Mouse (Mus musculus) kidney, postnatal 0 days (tissue): ENCODE data around the gene Zbed4. TPM values are rescaled to one million over a fixed set of nuclear protein-coding genes. Genes with fewer than 3 reads are reported as not detected.
"Not testable (repeated sequence)": the region's sequence is repeated elsewhere in the genome, so short reads cannot be mapped to it uniquely, and the experiment has no call there.

Experiments used
- ATAC-seq: fragments of 200-750 bp; cut with Nextera tagmentation; replicated peaks from 2 replicates; pipeline ENCODE4 v1.8.0; 2017; ENCODE audit warnings: low read depth, moderate number of reproducible peaks, moderate TSS enrichment, moderate library complexity; ENCODE audit not compliant: low FRiP score
- DNase-seq: peaks from one replicate; pipeline ENCODE4 v3.0.0-alpha.2; 2016; ENCODE audit warnings: low spot score
- H3K27ac ChIP-seq: fragments of 300-500 bp; sonication (generic); 2 replicates; pipeline ENCODE4 v1.5.1; 2014; ENCODE audit warnings: mild to moderate bottlenecking
- H3K27me3 ChIP-seq: fragments of 300-500 bp; sonication (generic); 2 replicates; pipeline ENCODE4 v1.6.1; 2014; ENCODE audit warnings: low read length, mixed read lengths; ENCODE audit not compliant: insufficient read depth
- H3K36me3 ChIP-seq: fragments of 300-500 bp; sonication (generic); 2 replicates; pipeline ENCODE4 v1.6.1; 2014; ENCODE audit warnings: low read length, mixed read lengths; ENCODE audit not compliant: insufficient read depth
- H3K4me1 ChIP-seq: fragments of 300-500 bp; sonication (generic); replicated peaks from 2 replicates; pipeline ENCODE4 v1.6.1; 2014; ENCODE audit warnings: antibody characterized with exemption, low read length, mixed read lengths; ENCODE audit not compliant: insufficient read depth
- H3K4me2 ChIP-seq: fragments of 300-500 bp; sonication (generic); 2 replicates; pipeline ENCODE4 v1.6.1; 2014; ENCODE audit warnings: mild to moderate bottlenecking, low read length, moderate library complexity, mixed read lengths
- H3K4me3 ChIP-seq: fragments of 300-500 bp; sonication (generic); replicated peaks from 2 replicates; pipeline ENCODE4 v1.5.1; 2014; ENCODE audit warnings: low read depth, low read length
- H3K9ac ChIP-seq: fragments of 300-500 bp; sonication (generic); 2 replicates; pipeline ENCODE4 v1.6.1; 2014; ENCODE audit warnings: low read depth, low read length
- H3K9me3 ChIP-seq: fragments of 300-500 bp; sonication (generic); replicated peaks from 2 replicates; pipeline ENCODE4 v1.6.1; 2016; ENCODE audit warnings: low read length, inconsistent platforms, mixed read lengths
- CTCF ChIP-seq: IDR thresholded peaks from 2 replicates; pipeline ENCODE4 v1.5.1; 2016; ENCODE audit warnings: antibody characterized with exemption, low read depth, mild to moderate bottlenecking, moderate library complexity
- WGBS: fragments of 180-500 bp; shearing (Covaris S2); extraction: QIAGEN DNeasy Blood & Tissue Kit; methylation state at CpG from one replicate; pipeline ENCODE4 v1.1.7; 2014; 5-methylcytosine and 5-hydroxymethylcytosine counted together
- polyA plus RNA-seq: library from polyadenylated mRNA; unstranded; fragments of >200 nt; fragmentation: Nextera tagmentation; extraction: Ambion mirVana; gene quantifications from 2 replicates; pipeline ENCODE4 v1.2.1, GENCODE M21; 2015

Gene Zbed4
- polyA plus RNA-seq, 1 experiment from 2014 or later, result 11.8 TPM

GRCm38 (mm10) chr15:88792140-88792850 lies 40.8 kb downstream of the Zbed4 start:
- Histone ChIP-seq H3K4me3 (no peak overlapping the region), H3K36me3 (no peaks in the 10 kb centered on the region), H3K4me1 (no peaks in the 10 kb centered on the region), H3K4me2 (no peak overlapping the region), H3K9ac (no peak overlapping the region), H3K9me3 (no peaks in the 10 kb centered on the region), H3K27me3 (no peaks in the 10 kb centered on the region), H3K27ac (peak overlapping the region; percentile 20; the same call in 1 of the 2 replicates)
- no peak for TF ChIP-seq CTCF
- ATAC-seq (no peak), DNase-seq (no peak)
- 83% methylated on average over 4 of the region's 4 CpGs for WGBS

GRCm38 (mm10) chr15:88794729-88795128 lies 43.3 kb downstream of the Zbed4 start:
- DNase-seq, H3K9ac ChIP-seq, H3K4me3 ChIP-seq, H3K27ac ChIP-seq, H3K4me2 ChIP-seq, H3K36me3 ChIP-seq, ATAC-seq, H3K4me1 ChIP-seq, H3K27me3 ChIP-seq, H3K9me3 ChIP-seq: not testable (repeated sequence)
- WGBS, result 95% methylated on average over 4 of the region's 5 CpGs

- H3K4me3 ChIP-seq, result no peak overlapping the region
- no peak for TF ChIP-seq CTCF
- no peaks in the 10 kb centered on the region for H3K4me1 ChIP-seq
- no peaks in the 10 kb centered on the region for H3K27me3 ChIP-seq
- peak overlapping the region; percentile 36; the same call in 1 of the 2 replicates for H3K27ac ChIP-seq
- ATAC-seq (peak; percentile 86), DNase-seq (peak; percentile 12)
- H3K9ac ChIP-seq, result no peak overlapping the region
- no peaks in the 10 kb centered on the region for H3K9me3 ChIP-seq
- WGBS, result 70% methylated on average over 11 of the region's 11 CpGs
- no peak overlapping the region for H3K4me2 ChIP-seq
- no peaks in the 10 kb centered on the region for H3K36me3 ChIP-seq
Observed at GRCm38 (mm10) chr15:88799950-88800371, 48.5 kb downstream of the Zbed4 start.

DNA sequence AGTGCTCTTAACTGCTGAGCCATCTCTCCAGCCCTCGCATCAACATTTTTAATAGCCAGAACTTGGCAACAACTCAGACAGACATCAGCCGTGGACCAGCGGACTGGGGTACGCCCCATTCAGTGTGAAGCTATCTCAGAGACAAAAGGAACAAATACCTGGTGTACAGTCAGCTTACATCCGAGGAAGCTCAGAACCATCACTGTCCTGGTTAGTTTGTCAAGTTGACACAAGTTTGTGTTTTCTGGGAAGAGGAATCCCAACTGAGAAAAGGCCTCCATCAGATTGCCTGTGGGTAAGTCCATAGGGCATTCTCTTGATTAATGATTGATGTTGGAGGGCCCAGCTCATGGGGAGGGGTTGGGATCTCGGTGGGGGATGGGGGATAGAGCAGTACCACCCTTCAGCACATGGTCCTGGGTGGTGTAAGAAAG lies 49.5 kb downstream of the Zbed4 start:
- Histone ChIP-seq H3K27ac (no peak overlapping the region), H3K4me3 (no peak overlapping the region), H3K4me1 (no peaks in the 10 kb centered on the region), H3K9ac (no peak overlapping the region), H3K9me3 (no peaks in the 10 kb centered on the region), H3K4me2 (no peak overlapping the region), H3K27me3 (no peaks in the 10 kb centered on the region), H3K36me3 (0 out of 2 replicates have a peak, but pooled peaks cover 6% of the 10 kb centered on the region)
- ATAC-seq (peak; percentile 66; the same call in 1 of the 2 replicates), DNase-seq (no peak)
- no peak for TF ChIP-seq CTCF
- 73% methylated on average over 6 of the region's 6 CpGs for WGBS

DNA sequence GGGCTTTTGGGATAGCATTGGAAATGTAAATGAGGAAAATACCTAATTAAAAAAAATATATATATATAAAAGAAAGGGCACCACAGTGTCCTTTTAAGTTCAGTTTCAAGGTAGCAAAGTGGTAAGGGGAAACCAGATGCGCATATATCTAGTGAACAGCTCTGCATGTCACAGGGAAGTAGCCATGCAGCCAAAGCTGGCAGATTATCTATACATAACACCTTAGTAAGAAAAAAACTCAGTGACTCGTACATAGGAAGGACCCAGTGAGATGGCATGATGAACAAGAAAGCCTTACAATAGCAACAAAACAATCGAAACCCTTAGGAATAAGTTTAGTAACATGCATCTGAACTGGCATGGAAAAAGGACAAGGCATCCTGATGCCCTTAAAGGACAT lies 50.4 kb downstream of the Zbed4 start:
- no peak for DNase-seq
- Histone ChIP-seq H3K4me1 (no peaks in the 10 kb centered on the region), H3K4me3 (no peak overlapping the region), H3K27me3 (no peaks in the 10 kb centered on the region), H3K9ac (no peak overlapping the region), H3K36me3 (peaks cover 9% of the 10 kb centered on the region; the same call in 1 of the 2 replicates), H3K27ac (no peak overlapping the region), H3K4me2 (no peak overlapping the region), H3K9me3 (no peaks in the 10 kb centered on the region)
- WGBS, result 88% methylated on average over 3 of the region's 3 CpGs
- no peak for TF ChIP-seq CTCF
- ATAC-seq, result no peak

- no peak overlapping the region for H3K4me3 ChIP-seq
- no peak overlapping the region for H3K4me2 ChIP-seq
- ATAC-seq, result no peak
- no peak for DNase-seq
- H3K4me1 ChIP-seq, result no peaks in the 10 kb centered on the region
- 85% methylated on average over 6 of the region's 6 CpGs for WGBS
- H3K27ac ChIP-seq, result no peak overlapping the region
- TF ChIP-seq CTCF, result no peak
- H3K27me3 ChIP-seq, result no peaks in the 10 kb centered on the region
- no peaks in the 10 kb centered on the region for H3K9me3 ChIP-seq
- H3K9ac ChIP-seq, result no peak overlapping the region
- peaks cover 9% of the 10 kb centered on the region; the same call in 1 of the 2 replicates for H3K36me3 ChIP-seq
Observed at GRCm38 (mm10) chr15:88802348-88802747, 50.9 kb downstream of the Zbed4 start.

- H3K9ac ChIP-seq, result no peak overlapping the region
Observed at GRCm38 (mm10) chr15:88808121-88808520, 56.7 kb downstream of the Zbed4 start.

More at GRCm38 (mm10) chr15:88808121-88808520, 56.7 kb downstream of the Zbed4 start:
- Histone ChIP-seq H3K36me3 (peaks cover 9% of the 10 kb centered on the region; the same call in 1 of the 2 replicates), H3K4me1 (no peaks in the 10 kb centered on the region), H3K27ac (no peak overlapping the region), H3K9me3 (no peaks in the 10 kb centered on the region), H3K4me2 (no peak overlapping the region), H3K4me3 (no peak overlapping the region), H3K27me3 (no peaks in the 10 kb centered on the region)
- TF ChIP-seq CTCF, result no peak
- no peak for ATAC-seq
- WGBS, result 82% methylated on average over 8 of the region's 8 CpGs
- DNase-seq, result no peak
